Mouse (Mus musculus) C2C12 (cell line): ENCODE data around the gene Gm45233.

ENCODE experiments used
- CEBPB ChIP-seq: IDR thresholded peaks from one replicate; pipeline ENCODE4 v1.6.1; 2011; ENCODE audit warnings: low read depth, mild to moderate bottlenecking, control low read depth, moderate library complexity
- CTCF ChIP-seq: IDR thresholded peaks from one replicate; pipeline ENCODE4 v1.5.1; 2011; ENCODE audit not compliant: control insufficient read depth, insufficient read depth, insufficient read length
- MAX ChIP-seq: IDR thresholded peaks from one replicate; pipeline ENCODE4 v1.6.1; 2011; ENCODE audit warnings: mild to moderate bottlenecking, control low read depth
- MYOD1 ChIP-seq: IDR thresholded peaks from one replicate; pipeline ENCODE4 v1.6.1; 2011; ENCODE audit warnings: low read depth; ENCODE audit not compliant: control insufficient read depth, insufficient read length
- MYOG ChIP-seq: IDR thresholded peaks from one replicate; pipeline ENCODE4 v1.6.1; 2011; ENCODE audit not compliant: control insufficient read depth, insufficient read length; ENCODE audit errors: extremely low read depth
- USF1 ChIP-seq: IDR thresholded peaks from one replicate; pipeline ENCODE4 v1.6.1; 2011; ENCODE audit warnings: low read depth, mild to moderate bottlenecking, control low read depth, moderate library complexity

GRCm38 (mm10) chr7:43432891-43433290 is 11.0 kb upstream of the Gm45233 start:
- TF ChIP-seq MAX (no peak), CEBPB (no peak), CTCF (no peak), MYOG (no peak), USF1 (no peak), MYOD1 (no peak)
